Mouse (Mus musculus): ENCODE results near the gene Mlec.

DNA sequence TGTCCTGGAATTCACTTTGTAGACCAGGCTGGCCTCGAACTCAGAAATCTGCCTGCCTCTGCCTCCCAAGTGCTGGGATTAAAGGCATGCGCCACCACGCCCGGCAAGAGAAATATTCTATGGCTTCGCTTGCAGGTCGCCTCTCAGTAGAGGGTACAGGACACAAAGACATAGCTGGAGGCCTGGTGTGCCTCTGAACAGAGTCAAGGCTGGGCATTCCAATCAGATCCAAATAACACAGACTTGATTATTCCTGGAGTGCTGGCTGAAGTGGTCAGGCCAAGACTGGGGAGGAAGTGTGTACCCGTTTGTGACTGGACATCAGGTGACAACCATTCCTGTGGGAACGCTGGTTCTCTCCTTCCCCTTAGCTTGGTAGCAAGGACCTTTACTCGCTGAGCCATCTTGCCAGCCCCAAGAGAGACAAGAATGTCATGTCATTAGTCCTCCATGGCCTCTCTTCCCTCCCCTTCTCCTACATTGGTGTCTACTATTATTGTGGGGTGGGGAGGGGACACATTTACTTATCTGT, 15.7 kb downstream of the Mlec start:
- TF ChIP-seq CTCF (IDR thresholded peaks at IDR 0.05; ENCODE audit: low read depth) (no peak), EP300 (IDR thresholded peaks at IDR 0.05; ENCODE audit: low read depth) (no peak)
